Mouse (Mus musculus) cerebellum, adult 11-12 months (tissue): Measurements from ENCODE around the gene Foxo1.

ENCODE experiments used
- DNase-seq: peaks from one replicate; pipeline ENCODE4 v3.0.0; 2022

The Foxo1 gene

GRCm38 (mm10) chr3:52320516-52321270, 52.6 kb downstream of the Foxo1 start:
- DNase-seq, result no peak

GRCm38 (mm10) chr3:52322401-52323385, 54.6 kb downstream of the Foxo1 start:
- no peak for DNase-seq

- no peak for DNase-seq
Measured at GRCm38 (mm10) chr3:52325006-52325405, 56.9 kb downstream of the Foxo1 start.

GRCm38 (mm10) chr3:52326687-52327086, 58.6 kb downstream of the Foxo1 start:
- no peak for DNase-seq

DNA sequence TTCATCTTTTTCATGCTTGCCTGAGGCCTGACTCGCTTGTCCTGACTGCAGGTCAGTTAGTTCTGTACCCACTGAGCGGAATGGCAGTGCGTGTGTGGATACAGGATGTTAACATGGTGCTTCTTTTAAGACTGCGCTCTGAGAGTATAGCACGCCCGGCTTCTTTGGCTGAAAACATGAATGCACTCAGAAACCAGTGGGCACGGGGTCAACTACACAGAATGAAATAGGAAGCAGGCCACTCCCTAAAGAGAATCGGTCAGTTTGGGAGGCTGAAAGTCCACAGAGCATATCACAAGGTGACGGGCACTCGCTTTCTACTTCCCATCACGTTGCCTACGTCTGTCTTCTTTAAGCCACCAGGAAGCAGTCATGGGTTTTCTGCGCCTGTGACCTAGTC, 59.0 kb downstream of the Foxo1 start:
- DNase-seq, result no peak

- no peak for DNase-seq
Measured at GRCm38 (mm10) chr3:52331709-52332108, 63.6 kb downstream of the Foxo1 start.

DNA sequence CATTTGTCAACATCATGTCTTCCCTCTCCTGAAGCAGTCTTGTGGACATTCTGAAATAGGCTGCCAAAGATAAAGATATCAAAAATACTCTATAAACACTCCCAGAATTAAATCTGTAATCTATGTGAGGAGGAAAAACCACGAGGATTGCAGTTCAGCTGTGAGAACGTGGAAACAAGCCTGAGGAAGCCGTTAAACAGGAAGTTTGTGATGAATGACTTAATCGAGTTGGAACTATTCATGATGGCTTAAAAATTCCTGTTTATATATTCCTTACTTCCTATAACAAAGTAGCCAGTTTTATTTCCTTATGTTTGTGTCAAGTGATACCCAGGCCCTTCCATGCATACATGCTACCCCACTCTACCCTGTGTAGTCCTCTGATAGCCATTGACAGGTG, 70.6 kb downstream of the Foxo1 start:
- no peak for DNase-seq

DNA sequence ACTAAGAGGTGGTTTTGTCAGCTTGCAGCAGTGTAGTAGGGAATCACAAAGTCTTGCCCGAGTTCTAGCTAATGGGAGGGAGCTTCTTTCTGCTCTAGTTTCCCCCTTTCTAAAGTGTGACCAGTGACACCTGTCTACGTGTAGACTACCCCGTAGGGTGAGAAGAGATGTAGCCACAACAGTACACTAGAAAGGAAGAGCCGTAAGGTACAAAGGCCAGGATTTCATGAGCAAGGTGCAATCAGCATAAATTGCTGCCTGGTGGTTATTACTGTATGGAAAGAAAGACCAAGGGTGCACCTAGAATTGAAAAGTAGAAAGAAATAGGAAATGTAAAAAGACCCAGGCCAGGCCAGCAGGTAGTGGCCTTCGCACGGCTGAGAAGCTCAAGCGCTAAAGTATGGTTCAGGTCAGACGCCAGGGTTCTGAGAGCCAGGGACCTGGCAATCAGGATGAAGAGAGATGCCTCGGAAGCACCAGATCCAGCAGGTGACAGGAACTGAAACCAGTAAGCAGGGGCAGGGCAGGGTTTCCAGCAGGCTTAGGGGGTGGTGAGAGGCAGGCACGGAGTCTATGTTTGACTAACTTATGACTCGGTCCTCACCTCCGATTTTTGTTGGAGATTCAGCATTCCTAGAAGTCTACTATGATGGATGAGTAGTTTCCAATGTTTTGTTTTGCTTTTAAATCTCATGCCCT, 72.3 kb downstream of the Foxo1 start:
- DNase-seq, result no peak

DNA sequence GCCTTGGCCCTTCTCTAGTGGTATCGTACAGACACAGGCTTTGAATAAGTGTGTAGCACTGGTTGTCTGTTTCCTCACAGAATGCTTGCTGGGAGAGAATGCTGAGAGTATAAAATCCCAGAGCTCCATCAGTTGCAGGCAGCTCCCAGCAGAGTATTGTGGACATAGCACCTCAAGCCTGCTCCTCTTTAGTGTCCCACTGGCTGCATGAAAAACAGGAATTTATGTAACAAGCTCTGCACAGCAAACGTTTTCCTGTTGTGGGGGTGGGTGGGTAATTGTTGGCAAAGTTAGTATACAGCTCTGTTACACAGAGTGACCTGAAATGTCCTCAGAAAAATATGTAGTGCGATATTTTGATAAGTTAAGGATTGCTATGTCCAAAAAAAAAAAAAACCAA, 74.1 kb downstream of the Foxo1 start:
- DNase-seq, result no peak

GRCm38 (mm10) chr3:52342801-52343200, 74.7 kb downstream of the Foxo1 start:
- DNase-seq, result peak; percentile 75

GRCm38 (mm10) chr3:52343270-52344070, 75.3 kb downstream of the Foxo1 start:
- DNase-seq, result peak; percentile 36

DNA sequence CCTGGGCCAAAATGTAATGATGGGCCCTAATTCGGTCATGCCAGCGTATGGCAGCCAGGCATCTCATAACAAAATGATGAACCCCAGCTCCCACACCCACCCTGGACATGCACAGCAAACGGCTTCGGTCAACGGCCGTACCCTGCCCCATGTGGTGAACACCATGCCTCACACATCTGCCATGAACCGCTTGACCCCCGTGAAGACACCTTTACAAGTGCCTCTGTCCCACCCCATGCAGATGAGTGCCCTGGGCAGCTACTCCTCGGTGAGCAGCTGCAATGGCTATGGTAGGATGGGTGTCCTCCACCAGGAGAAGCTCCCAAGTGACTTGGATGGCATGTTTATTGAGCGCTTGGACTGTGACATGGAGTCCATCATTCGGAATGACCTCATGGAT, 77.7 kb downstream of the Foxo1 start:
- no peak for DNase-seq

GRCm38 (mm10) chr3:52346986-52347710, 79.0 kb downstream of the Foxo1 start:
- DNase-seq, result no peak

DNA sequence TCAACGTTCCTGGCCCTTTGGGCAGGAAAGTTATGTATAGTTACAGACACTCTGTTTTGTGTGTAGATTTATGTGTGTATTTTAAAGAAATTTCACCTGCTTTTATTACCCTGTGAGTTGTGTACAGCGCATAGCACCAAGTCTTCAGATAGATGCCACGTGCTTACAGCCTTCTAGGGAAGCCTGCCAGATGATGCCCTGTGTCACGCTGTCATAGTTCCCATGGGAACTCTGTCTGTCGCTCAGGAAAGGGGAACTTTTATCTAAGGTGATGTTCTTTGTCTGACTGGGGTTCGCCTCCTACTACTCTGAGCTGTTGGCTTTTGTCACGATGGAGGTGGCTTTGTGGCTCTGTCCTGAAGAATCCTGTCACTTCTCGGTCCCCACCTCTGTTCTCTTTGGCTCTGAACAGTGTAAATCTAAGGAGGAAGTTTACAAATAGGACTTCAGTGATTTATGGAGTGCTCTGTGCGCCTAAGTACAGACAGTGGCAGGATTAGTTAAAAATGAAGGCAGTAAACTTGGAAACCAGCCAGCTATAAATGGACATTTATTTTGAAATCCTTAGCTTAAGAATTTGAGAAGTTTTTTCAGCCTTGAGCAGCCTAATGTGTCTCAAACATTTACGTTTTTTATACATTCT, 80.0 kb downstream of the Foxo1 start:
- no peak for DNase-seq

GRCm38 (mm10) chr3:52350636-52351035, 82.5 kb downstream of the Foxo1 start:
- DNase-seq, result no peak

- DNase-seq, result no peak
Measured at GRCm38 (mm10) chr3:52351901-52352300, 83.8 kb downstream of the Foxo1 start.

- DNase-seq, result no peak
Measured at GRCm38 (mm10) chr3:52354203-52354602, 86.1 kb downstream of the Foxo1 start.

DNA sequence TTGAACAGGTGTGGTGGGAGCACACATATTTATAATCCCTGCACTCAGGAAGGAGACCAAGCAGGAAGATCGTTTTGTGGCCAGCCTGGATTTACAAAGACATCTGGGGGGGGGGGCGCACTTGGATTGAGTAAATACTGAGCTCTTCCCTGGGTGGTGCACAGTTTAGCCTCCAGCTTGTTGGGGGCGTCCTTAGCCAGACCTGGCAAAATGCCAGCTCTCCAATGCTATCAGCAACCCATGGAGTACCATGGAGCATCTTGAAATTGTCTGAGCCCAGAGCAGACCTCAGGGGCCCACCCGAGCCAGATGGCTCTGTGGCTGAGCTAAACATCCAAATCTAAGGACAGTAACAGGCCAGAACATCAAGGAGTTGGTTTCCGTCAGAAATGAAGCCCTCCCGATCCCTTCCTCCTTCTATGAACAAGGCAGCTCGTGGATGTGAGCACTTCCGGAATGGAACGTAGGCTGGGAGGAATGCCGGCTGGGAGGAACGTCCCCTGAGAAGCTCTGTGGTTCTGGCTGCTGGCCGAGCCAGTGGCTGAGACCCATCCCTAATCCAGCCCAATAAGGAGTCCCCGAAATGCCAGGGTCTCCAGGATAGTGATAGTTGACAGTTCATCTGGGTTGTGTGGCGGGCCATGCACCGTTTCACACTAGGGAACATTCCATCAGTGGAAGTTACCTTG, 89.3 kb downstream of the Foxo1 start:
- DNase-seq, result no peak

DNA sequence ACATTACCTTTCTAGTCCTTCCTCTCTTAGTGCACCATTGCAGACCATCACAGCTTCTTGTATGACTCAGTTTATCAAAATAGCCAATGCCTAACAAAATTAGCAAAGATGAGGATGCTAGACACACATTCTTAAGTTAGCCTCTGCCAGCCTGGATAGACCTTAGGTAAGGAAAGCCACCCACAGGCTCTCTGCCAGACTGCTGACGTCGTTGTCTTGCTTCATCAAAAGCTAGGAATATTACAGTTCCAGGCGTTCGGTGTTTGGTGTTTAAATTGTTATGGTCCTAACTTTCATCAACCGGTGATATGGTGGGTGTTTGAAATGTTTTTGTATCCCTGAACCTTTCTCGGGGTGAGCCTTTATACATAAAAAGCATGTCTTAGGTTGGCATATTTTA, 96.4 kb downstream of the Foxo1 start:
- DNase-seq, result no peak

- DNase-seq, result no peak
Measured at GRCm38 (mm10) chr3:52369204-52369603, 101.1 kb downstream of the Foxo1 start.
